Mouse (Mus musculus) kidney, adult 2 months (tissue): ENCODE data around the gene Cntfr.

Source experiments
- CTCF ChIP-seq: fragments of 200-500 bp; conservative IDR thresholded peaks from 2 replicates; pipeline ENCODE4 v1.5.1; 2011; ENCODE audit warnings: low read depth, mild to moderate bottlenecking, control low read depth, low read length, moderate library complexity, mixed read lengths; ENCODE audit not compliant: insufficient read depth, insufficient read length
- POLR2A ChIP-seq: fragments of 200-500 bp; IDR thresholded peaks from one replicate; pipeline ENCODE4 v1.6.1; 2011; ENCODE audit warnings: low read depth, low read length, control low read depth

GRCm38 (mm10) chr4:41682789-41683188 lies 14.1 kb downstream of the Cntfr start:
- TF ChIP-seq CTCF = no peak
- no peak for TF ChIP-seq POLR2A
